Mouse (Mus musculus) kidney, adult 9 months (tissue): Measurements from ENCODE around the gene Hoxa5.

Source experiments
- DNase-seq: peaks from one replicate; pipeline ENCODE4 v3.0.0; 2022

Hoxa5 gene

DNA sequence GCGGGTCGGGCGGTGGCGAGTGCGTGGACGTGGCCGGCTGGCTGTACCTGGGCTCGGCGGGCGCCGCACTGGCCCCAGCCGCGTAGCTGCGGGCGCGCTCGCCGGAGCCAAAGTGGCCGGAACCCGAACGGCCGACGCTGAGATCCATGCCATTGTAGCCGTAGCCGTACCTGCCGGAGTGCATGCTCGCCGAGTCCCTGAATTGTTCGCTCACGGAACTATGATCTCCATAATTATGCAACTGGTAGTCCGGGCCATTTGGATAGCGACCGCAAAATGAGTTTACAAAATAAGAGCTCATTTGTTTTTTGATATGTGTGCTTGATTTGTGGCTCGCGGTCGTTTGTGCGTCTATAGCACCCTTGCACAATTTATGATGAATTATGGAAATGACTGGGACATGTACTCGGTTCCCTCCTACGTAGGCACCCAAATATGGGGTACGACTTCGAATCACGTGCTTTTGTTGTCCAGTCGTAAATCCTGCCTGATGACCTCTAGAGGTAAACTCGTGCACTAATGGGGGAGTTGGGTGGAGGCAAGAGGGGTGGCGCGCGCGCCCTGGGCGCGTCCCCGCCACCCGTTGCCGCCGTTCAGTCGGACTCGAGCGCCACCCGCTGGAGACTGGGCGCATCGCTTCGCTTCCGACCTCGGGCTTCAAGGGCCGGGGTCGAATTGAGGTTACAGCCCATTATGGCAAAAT lies at the start of gene Hoxa5:
TSS of gene Hoxa5 (minus strand) at position 538 of the 703 bp plus-strand sequence.
- peak; percentile 96 for DNase-seq

DNA sequence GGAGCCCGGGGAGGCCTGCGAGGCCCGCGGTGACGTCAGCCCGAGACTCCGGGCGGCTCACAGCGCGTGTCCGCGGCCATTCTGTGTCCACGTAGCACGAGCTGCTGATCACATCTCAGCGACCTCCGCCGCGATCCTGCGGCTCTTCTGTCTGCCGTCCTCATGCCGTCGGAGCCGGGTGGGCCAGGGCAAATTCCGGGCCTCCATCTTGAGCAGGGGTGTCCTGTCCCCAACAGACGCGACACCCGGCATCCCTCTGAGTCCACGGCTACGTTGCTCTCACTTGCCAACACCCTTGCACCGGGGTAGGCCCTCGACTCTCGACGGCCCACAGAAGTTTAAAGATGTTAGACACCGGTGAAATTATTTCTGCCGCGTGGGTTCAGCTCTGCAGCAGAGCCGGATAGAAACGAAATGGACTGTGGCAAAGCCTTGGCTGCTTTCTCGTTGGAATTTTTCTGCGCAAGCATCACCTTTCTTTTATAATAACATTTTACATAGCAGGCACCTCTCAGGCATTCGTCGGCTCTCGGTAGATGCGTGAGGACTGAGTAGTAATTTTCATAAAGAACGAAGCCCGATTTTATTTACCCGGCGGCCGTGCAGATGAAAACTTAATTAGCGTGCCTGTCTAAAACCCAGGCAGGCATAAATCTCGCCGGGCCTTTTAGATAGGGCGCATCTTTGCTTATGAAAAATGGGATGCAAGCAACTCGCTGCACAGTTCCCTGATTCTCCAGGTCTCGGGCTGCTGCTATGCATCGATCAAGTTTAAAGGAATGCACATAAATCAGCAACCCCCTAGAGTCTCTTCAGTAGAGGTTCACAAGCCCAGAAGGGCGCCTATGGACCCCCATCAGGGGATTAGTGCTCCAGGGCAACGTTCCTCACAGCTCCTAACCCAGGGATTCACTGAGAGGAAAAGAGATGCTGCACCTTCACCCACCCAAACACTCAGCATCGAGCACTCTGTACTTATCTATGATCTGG lies 49.4 kb upstream of the Hoxa5 start:
- no peak for DNase-seq

DNA sequence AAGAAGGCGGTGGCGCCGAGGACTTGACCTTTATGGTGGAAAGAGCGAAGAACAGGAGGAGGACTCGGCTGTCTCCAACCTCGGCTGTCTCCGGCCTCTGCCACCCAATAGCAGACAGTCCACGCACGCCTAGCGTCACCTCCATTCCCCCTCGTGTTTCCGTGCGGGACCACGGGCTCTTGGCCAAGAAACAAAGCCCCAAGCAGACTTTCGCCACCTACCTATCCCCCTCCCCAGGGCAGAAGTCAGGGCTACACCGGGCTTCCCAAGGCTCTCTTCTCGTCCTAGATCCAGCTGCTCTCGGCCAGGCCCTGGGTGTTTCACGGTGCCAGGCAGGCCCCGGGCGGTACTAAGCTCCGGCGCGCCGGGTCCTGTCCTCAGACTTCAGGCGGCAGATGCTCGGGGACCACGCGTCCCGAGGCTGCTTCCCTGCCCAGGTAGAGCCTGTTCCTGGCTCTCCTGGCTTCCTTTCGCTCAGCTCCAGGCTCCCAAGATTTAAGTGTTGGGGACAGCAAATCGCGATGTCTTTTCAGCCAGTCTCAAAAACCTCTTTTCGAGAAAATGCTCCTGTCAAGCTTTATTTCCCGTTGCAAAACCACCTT lies 48.5 kb upstream of the Hoxa5 start:
- DNase-seq: no peak

DNA sequence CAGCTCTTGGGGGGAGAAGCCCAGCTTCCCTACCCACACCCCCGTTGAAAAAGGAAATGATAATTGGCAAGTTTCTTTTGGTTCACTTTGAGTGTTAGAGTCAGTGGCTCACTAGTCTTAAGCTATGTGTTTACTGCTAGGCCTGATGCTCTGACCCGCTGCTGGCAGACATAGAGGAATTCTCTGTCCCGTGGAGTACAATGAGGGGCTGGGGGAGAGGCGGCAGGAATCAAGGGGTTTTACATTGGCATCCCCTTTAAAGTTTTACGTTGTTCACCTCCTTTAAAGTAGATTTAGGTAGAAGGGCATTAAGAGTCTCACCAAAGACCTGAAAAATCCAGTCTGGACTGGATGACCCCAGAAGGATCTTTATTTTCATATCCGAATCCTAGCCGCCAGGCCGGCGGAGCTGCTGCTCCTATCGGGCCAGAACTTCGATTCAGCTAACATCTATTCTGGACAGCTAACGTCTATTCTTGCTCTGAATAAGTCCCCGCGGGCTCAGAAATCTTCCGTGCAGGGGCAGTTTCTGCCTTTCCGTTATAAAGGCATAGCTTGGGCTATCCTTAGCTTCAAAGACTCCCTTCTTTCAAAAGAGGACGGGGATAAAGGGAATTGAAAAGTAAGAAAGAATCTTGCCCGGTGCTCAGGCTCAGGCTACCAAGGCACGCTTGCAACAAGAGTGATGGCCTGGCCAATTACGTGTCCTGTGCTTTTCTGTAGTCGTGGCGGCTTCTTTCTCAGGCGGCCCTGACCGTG lies 47.8 kb upstream of the Hoxa5 start:
- no peak for DNase-seq

DNA sequence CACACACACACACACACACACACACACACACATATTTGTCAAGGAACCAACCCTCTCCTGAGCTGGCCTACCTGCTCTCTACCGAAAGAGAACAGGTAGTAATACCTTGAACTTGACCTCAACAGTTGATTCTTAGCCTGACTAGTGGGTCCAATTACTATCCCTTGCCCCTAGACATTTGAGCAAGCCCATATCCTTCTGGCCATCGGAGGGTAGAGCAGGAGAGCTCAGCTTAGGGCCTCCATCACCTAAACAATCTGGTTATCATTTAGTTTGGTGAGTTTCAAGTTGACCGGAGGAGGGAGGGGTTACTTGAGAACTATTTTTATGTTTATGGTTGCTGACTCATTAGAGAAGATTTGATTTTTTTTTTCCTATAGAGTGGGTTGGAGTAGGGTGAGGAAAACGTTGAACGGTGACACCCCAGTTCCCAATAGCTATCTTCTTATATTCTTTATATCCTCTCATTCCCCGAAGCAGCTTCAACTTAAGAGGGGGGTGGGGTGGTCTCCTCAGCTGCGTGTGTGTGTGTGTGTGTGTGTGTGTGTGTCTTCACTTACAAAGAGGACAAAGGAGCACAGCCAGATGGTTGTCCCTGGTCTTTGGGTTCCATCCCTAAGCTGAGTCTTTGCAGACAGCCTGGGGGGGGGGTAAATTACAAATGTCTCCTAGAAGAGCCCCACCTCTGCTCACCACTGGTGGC lies 46.9 kb upstream of the Hoxa5 start:
- DNase-seq: no peak

DNA sequence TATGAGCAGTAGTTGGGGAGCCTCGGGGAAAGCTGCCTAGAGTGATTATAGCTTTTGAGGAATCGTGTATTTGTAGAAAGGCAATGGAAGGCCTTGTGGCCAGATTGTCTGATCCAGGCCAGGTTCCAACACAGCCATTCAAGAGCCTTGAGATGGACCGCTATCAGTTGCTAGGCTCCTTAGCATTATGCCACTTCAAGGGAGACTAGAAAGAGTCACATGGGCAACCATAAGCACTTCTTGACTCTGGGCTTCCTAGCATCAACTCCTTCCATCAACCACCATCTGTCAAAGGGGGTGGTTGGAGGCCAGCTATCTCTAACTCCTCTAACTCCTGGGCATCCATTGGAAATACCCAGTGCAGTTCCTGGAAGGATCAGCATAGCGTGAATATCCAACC lies 45.4 kb upstream of the Hoxa5 start:
- DNase-seq: no peak

DNA sequence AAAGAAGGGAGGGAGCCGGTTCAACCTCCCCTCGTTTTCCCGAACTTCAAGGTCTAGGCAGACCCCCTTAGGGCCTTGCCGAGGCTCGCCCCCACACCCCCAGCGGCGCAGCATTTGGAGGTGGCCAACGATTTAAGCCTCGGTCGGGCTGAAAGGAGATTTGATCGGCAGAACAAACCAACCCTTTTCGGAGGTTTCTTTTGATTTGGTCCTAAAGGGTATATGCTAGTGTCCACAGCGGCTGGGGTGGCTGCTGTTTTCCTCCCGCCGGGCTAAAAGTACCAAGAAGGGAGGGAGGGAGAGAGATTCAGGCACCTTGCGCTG lies 45.0 kb upstream of the Hoxa5 start:
- DNase-seq: no peak

DNA sequence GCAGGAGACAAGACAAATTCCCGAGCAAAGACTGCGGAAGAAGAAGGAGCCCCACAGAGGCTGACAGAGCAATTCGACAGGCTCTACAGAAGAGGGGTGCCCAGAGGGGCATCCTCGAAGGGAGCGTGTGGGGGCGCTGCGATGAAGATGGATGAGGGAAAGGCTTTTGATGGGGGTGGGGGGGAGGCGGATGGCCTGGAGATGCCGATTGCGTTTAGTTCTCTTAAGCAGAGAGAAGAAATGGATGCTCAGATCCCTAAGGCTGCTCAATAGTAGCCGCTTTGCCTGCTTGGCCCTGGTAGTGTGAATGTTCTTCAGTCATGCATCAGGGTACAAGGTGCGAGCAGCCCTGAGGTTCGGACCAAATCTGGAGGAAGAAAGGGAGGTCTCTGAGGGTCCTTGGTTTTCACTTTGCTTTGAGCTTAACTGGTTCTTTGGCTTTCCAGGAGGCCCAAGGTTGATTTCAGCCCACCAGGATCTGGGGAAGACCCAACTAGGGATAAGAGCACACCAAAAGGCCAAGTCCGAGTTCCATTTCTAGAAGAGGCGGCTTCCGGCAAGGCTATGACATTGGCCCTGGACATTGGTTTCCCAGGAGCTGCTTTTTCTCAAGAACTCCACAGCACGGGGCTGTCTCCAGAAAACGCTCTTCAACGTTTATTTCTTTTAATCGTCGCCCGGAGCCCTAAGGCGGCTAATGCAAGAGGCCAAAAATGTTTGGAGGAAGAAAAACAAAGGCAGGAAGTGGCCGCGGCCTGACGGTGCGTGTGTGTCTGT lies 44.4 kb upstream of the Hoxa5 start:
- DNase-seq: no peak

DNA sequence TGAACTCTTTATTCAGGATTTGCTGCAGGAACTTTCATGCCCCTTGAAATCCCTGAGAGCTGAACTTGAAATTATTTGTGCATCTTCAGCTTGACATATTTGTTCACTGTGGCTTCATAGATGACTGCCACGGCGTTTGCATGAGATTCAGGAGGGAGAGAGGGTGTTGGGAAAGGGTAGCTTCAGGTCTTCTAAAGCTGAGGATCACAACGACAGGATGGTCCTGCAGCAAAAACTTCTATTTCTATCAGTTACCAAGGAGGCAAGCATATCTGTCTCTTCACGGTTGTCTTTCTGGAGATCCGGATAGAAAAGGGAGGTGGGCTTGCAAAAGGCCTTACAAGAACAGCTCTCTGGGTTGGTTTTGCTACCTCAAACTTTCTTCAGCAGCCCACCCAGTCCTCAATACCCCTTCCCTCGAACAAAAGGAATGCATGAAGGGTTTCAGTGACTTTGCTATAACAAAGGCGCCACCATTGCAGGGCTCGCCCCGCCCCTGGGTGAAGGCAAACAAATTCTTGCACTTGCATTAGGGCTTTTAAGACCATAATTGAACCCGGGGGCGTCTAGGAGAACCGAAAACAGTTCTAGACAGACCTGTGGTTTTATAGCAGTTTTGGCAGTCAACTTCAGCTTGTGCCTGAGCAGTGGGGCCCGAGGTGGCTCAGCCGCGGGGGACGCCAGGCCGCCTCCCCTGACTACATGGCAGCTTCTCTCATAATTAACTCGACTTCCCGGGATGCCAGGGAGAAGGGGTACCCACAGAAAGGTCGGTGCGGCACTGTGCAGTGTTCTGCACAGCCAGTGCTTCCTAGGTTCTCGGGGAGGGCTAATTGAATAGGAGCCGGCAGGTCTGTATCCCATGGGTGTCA lies 43.6 kb upstream of the Hoxa5 start:
- no peak for DNase-seq

DNA sequence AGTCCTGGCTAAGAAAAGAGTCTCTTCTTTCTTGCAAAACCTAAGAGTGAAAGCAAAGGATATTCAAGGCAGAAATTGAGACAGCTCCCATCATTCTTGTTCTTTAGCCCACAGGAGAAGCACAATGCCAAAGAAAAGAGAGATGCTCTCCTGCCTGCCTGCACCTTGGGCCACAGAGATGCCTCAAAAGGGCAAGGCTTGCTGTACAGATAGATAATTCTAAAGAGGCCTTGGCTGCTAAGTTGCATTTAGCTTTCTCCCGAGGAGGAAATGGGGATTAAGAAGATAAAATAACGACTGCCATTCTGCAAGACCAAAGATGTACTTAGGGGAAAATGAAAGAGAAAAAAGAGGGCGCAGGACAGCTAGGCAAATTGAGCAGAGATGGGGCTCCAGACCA lies 42.5 kb upstream of the Hoxa5 start:
- no peak for DNase-seq

DNA sequence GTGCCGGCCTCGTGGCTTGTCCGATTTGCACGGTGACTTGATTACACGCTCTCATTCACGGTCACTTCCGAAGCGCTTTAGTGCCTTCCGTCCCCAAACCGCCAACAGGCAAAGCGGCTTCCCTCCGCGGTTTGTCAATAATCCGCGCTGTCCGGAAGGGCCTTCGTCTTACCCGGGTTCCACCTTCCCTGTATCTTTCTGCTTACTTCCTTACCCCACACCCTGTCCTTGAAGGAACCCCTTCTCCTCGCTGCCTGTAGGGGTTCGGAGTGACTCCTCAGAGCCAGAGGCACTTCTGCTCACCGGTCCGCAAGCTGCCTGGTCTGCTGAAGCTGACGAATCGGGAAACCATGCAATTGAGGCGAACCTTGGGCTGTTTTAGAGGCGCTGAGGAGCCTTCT lies 42.0 kb upstream of the Hoxa5 start:
- peak; percentile 26 for DNase-seq

DNA sequence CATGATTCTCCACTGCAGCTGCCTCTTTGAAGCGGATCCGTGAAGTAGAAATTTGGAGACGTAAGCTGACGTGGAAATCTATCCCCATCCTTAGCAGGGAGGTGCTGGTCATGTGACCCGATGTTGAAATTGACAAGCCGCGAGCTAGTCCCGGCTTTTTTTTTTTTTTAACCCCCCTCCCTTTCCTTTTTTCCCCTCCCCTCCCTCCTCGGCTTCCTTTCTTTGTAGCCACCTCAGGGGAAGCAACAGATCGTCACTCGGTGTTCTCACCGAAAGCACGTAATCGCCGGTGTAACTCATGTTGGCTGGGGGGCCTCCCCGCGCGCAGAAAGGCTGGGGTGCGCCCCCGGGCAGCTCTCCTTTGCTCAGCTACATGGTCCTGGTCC lies 41.4 kb upstream of the Hoxa5 start, which contains the start of gene Hoxa11:
TSS of gene Hoxa11 (minus strand) at position 54 of the 386 bp plus-strand sequence.
- peak; percentile 46 for DNase-seq

DNA sequence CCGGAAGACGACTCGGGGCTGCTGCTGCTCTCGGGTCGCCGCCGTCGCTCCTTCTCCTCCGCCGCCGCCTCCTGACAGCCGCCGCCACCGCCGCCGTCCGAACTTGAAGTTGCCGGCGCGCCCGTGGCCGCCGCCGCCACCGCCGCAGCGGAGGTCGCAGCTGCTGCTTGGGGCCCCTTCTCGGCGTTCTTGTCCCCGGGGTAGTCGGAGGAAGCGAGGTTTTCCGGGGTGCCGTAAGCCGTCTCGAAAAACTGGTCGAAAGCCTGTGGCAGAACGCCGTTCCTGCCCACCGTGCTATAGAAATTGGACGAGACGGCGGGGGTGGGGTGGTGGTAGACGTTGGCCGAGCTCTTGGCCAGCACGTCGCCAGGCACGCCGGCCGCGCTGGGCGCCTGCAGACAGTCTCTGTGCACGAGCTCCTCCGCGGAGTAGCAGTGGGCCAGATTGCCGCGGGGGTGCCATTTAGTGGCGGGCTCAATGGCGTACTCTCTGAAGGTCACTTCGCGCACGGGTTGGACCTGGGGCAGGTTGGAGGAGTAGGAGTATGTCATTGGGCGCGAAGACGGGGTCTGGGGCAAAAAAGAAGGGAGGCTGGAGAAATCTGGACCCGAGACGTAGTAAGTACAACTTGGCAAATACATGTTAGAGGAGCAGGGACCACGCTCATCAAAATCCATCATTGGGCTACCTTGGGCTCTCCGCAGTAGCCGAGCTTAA lies 40.8 kb upstream of the Hoxa5 start:
- DNase-seq: peak; percentile 29

DNA sequence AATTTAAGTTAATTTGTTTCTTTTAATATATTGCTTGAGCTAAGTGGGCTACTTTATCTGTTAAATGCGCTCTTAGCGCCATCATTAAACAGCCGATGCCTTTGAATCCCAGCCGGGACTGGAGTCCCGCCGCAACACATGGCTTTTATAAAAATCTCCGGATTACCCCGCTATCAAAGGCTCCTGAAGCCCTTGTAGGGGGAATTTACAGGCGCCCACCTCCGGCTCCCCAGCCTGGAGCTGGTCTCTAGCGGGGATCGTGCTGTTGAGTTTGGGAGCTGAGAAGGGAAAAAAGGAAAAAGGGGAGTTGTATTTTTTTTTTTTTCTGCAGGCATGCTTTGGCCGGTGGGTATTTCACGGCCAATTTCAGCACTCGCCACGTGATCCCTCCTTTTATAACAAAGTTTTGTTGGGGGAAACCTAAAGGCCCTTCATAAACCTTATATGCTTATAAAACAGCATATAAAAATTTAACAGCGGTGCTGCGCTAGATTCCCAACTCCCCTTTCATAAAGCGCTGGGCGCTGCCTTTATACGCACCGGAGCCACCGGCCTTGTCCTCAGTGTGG lies 40.2 kb upstream of the Hoxa5 start:
- DNase-seq: no peak

DNA sequence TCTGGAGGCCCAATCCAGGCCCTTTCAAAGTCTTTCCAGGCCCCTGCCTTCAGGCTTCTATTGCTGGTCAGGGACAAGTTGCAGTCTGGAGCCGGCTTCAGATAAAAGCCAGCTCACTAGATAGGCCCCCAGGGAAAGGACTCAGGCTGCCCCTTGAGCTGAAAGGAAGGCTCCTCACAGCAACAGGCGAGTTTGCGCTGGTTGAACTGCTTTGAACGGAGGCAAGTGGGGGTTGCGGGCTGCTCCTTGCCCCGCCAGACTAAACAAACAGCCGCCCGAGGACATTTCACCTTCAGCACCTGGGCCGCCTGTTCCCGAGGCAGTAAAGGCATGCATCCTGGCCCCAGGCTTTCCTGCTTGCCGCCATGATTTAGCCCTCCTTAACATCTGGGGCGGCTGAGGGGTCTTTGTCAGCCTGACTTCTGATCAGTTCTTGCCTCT lies 39.3 kb upstream of the Hoxa5 start:
- DNase-seq: no peak

DNA sequence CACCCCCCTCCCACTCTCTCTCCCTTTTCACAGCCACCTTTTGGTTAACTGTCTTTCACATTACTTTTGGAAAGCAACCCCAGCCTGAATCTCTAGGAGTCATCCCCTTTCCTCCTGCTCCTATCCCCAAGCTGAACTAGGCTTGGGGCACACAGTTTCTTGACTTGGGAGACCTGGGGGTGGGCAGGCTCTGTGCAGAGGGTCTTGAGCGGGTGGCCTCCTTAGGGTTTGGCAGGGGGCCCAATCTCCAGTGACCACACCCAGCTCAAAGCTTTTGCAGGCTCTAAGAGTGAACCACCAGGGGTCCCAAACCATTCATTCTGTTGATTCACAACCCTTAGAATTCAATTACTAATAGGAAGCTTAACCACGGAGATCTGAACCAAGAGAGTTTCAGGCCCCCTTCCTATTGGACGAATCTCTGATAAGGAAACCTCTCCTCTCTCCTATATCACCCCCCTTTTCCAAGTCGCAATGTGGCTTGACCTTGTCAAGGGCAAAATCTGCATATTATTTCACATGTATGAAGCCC lies 38.5 kb upstream of the Hoxa5 start:
- no peak for DNase-seq

DNA sequence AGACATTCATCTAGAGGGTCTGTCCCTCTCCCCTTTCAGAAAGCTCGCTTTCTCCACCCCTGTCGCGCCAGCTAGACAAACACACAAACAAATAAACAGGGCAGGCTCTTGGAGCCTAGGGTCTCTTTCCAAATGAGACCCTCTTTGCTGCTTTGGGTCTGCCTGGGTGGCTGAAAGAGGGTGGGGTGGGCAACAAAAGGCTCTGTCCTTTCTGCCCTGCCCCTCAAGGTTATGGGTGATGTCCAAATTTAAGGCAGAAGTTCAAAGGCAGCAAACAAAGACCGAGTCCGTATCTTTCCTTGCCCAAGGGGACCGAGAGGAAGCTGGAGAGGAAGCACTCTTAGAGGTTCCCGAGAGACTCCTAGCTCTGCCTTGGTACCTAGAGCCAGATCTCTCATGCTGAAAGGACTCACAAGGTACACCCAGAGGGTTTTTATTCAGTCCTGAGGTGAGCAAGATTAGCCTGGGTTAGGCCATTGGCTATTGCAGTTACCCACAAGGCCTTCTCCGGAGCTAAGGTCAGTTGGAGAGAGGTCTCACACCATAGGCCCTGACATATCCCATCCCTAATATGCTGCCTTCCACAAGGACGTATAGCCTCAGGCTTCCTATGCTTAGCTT lies 36.7 kb upstream of the Hoxa5 start:
- DNase-seq: no peak

DNA sequence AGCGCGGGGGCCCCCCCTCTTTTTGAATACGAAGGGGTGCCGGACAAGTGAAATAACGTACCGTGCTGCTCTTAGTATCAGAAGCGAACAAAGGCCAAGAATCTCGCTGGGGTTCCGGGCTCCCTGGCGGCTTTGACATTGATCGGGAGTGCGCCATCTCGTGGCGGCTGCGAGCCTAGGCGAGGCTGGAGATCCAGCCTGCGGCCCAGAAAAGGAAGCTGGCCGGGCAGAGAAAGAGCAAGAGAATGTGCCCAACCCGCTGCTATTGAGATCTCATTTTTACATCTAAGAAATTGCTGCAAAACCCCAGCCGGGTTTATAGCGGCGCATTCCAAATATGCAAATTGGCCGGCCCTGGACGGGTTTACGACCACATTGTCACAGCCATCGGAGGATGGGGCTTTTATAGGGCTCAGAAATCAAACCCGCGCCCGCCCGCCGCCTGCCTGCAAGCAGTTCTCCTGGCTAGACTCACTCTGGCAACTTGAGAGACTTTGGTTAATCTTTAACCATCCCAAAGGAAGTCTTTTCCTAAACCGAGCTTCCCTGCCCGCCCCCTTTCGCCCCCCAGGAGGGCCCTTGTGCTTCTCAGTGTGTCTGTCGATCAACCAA lies 36.1 kb upstream of the Hoxa5 start, which contains the start of gene Hoxa10:
TSS of gene Hoxa10 (minus strand) at position 466 of the 612 bp plus-strand sequence.
- peak; percentile 94 for DNase-seq
